Mouse (Mus musculus): Measurements from ENCODE around the gene Ctcf. TPM values are rescaled to one million over a fixed set of nuclear protein-coding genes. Genes with fewer than 3 reads are reported as not detected.
A peak's percentile ranks its signal among the peaks of the same experiment; 100 is the strongest.

Ctcf gene
- polyA plus RNA-seq, 2 experiments: 48.1 to 97.8 TPM

DNA sequence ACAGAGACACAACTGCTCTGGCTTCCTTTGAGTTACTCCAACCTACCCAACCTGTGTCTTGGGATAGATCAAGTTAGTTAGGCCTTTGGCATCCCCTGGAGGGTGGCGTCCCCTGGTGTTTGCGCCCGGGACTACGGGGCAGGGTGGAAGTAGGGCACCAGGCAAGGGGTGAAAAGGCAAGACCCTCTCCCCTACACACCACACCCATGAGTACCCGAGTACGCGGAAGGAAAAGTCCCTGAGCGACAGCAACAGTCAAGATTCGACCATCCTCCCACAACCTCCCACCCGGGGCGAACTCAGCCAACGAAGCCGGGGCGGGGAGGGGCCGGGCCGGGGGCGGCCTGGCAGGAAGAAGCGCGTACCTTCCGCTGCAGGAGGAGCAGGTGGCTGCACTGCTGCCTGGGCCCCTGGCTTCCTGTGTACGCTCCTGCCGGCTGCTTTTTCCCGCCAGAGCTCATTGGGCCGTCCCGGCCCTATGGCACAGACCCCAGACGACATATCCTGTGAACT lies 49.5 kb downstream of the Ctcf start, which contains the start of gene Carmil2:
TSS of gene Carmil2 (plus strand) at position 479 of the 513 bp plus-strand sequence.
- H3K27ac ChIP-seq (replicated peaks; ENCODE audit: low read depth, low read length): no peak within 1 kb of the TSS
- peak within 1 kb of the TSS; percentile 21; the same call in 1 of the 2 replicates for H3K9ac ChIP-seq (ENCODE audit: low read depth, low read length, severe bottlenecking)
- DNase-seq (ENCODE audit: low spot score) (no peak), ATAC-seq (ENCODE audit: low FRiP score, low read depth) (peak; percentile 36)
- peaks cover 36% of the 10 kb centered on the region for H3K36me3 ChIP-seq (ENCODE audit: control insufficient read depth, insufficient read depth, low read length)
- no peaks in the 10 kb centered on the region for H3K9me3 ChIP-seq (ENCODE audit: control insufficient read depth, low read length)
- peak within 1 kb of the TSS; percentile 40 for H3K4me2 ChIP-seq (replicated peaks; ENCODE audit: low read depth, low read length, severe bottlenecking)
- peak within 1 kb of the TSS; percentile 9 for H3K4me3 ChIP-seq (replicated peaks; ENCODE audit: low read length)
- H3K4me1 ChIP-seq (ENCODE audit: control insufficient read depth, insufficient read depth, low read length): peaks cover 5% of the 10 kb centered on the region; the same call in 1 of the 2 replicates
- no peaks in the 10 kb centered on the region for H3K27me3 ChIP-seq (ENCODE audit: control insufficient read depth, insufficient read depth, low read length)
- TF ChIP-seq POLR2A (IDR thresholded peaks at IDR 0.05; ENCODE audit: borderline replicate concordance, extremely low read depth, insufficient read depth, insufficient read length): no peak
- whole genome bisulfite sequencing: 5% methylated on average over 15 of the region's 26 CpGs

DNA sequence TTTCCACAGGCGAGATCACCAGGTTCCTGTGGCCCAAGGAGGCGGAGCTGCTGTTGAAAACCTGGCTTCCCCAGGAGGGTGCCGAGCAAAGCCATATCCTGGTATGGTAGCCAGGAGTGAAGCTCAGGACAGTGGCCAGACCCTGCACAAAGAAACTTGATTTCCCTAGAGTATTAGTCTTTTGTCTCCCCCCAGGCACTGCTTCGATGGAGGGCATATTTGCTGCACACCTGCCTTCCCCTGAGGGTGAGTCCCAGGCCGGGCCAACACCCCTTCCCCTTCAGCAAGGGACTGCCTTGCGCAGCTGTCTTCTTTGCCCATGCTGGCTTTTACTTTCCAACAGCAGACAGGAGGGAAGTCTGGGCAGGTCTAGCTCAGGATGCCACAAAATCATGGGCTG lies 50.2 kb downstream of the Ctcf start:
- Histone ChIP-seq H3K36me3 (ENCODE audit: control insufficient read depth, insufficient read depth, low read length) (peaks cover 29% of the 10 kb centered on the region), H3K27me3 (ENCODE audit: control insufficient read depth, insufficient read depth, low read length) (no peaks in the 10 kb centered on the region), H3K9ac (ENCODE audit: low read depth, low read length, severe bottlenecking) (no peak overlapping the region), H3K27ac (replicated peaks; ENCODE audit: low read depth, low read length) (no peak overlapping the region), H3K9me3 (ENCODE audit: control insufficient read depth, low read length) (no peaks in the 10 kb centered on the region), H3K4me2 (replicated peaks; ENCODE audit: low read depth, low read length, severe bottlenecking) (no peak overlapping the region), H3K4me3 (replicated peaks; ENCODE audit: low read length) (no peak overlapping the region), H3K4me1 (ENCODE audit: control insufficient read depth, insufficient read depth, low read length) (peaks cover 5% of the 10 kb centered on the region; the same call in 1 of the 2 replicates)
- no peak for ATAC-seq (ENCODE audit: low FRiP score, low read depth)
- 61% methylated on average over 6 of the region's 6 CpGs for WGBS
- TF ChIP-seq POLR2A (IDR thresholded peaks at IDR 0.05; ENCODE audit: borderline replicate concordance, extremely low read depth, insufficient read depth, insufficient read length): no peak
- no peak for DNase-seq (ENCODE audit: low spot score)

DNA sequence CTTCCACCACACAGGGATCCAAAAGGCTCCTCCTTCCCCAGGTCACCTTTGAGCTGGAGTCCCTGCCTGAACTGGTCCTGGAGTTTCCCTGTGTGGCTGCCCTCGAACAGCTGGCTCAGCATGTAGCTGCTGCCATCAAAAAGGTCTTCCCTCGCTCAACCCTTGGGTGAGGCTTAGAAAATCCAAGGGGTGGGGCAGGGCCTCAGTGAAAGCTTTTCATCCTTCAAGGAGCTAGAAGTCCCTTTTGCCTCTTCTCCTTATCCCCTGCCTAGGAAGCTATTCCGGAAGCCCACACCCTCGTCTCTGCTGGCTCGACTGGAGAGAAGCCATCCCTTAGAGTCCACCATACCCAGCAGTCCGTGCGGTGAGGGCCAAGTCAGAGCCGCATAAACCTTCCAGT lies 51.1 kb downstream of the Ctcf start:
- Histone ChIP-seq H3K4me3 (replicated peaks; ENCODE audit: low read length) (no peak overlapping the region), H3K9me3 (ENCODE audit: control insufficient read depth, low read length) (no peaks in the 10 kb centered on the region), H3K9ac (ENCODE audit: low read depth, low read length, severe bottlenecking) (no peak overlapping the region), H3K36me3 (ENCODE audit: control insufficient read depth, insufficient read depth, low read length) (peaks cover 20% of the 10 kb centered on the region), H3K4me1 (ENCODE audit: control insufficient read depth, insufficient read depth, low read length) (peaks cover 5% of the 10 kb centered on the region; the same call in 1 of the 2 replicates), H3K27ac (replicated peaks; ENCODE audit: low read depth, low read length) (no peak overlapping the region), H3K27me3 (ENCODE audit: control insufficient read depth, insufficient read depth, low read length) (no peaks in the 10 kb centered on the region), H3K4me2 (replicated peaks; ENCODE audit: low read depth, low read length, severe bottlenecking) (no peak overlapping the region)
- no peak for TF ChIP-seq POLR2A (IDR thresholded peaks at IDR 0.05; ENCODE audit: borderline replicate concordance, extremely low read depth, insufficient read depth, insufficient read length)
- no peak for ATAC-seq (ENCODE audit: low FRiP score, low read depth)
- DNase-seq (ENCODE audit: low spot score): no peak
- WGBS: 66% methylated on average over 8 of the region's 8 CpGs

DNA sequence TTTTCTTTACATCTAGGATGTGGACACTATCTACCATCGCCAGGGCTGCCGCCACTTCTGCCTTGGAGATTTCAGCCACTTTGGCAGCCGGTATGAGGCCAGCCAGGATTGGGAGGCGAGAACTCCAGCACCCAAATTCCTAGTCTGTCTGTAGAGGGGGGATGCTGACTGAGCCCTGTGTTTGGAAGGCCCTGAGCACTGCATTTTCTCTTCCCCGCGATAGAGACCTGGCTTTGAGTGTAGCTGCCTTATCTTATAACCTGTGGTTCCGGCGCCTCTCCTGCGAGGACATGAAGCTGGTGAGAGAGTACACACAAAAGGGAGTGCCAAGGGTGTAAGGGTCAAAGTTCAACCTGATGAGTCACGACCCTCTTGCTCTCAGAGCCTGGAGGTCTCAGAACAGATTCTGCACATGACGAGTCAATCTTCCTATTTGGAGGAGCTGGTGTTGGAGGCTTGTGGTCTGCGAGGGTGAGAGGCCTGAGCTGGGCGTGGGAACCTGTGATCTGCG lies 51.9 kb downstream of the Ctcf start:
- Histone ChIP-seq H3K27me3 (ENCODE audit: control insufficient read depth, insufficient read depth, low read length) (no peaks in the 10 kb centered on the region), H3K9ac (ENCODE audit: low read depth, low read length, severe bottlenecking) (no peak overlapping the region), H3K27ac (replicated peaks; ENCODE audit: low read depth, low read length) (no peak overlapping the region), H3K4me2 (replicated peaks; ENCODE audit: low read depth, low read length, severe bottlenecking) (no peak overlapping the region), H3K4me1 (ENCODE audit: control insufficient read depth, insufficient read depth, low read length) (peaks cover 5% of the 10 kb centered on the region; the same call in 1 of the 2 replicates), H3K9me3 (ENCODE audit: control insufficient read depth, low read length) (no peaks in the 10 kb centered on the region), H3K4me3 (replicated peaks; ENCODE audit: low read length) (no peak overlapping the region), H3K36me3 (ENCODE audit: control insufficient read depth, insufficient read depth, low read length) (peaks cover 12% of the 10 kb centered on the region)
- no peak for TF ChIP-seq POLR2A (IDR thresholded peaks at IDR 0.05; ENCODE audit: borderline replicate concordance, extremely low read depth, insufficient read depth, insufficient read length)
- ATAC-seq (ENCODE audit: low FRiP score, low read depth) (no peak), DNase-seq (ENCODE audit: low spot score) (no peak)
- WGBS: 74% methylated on average over 14 of the region's 14 CpGs

DNA sequence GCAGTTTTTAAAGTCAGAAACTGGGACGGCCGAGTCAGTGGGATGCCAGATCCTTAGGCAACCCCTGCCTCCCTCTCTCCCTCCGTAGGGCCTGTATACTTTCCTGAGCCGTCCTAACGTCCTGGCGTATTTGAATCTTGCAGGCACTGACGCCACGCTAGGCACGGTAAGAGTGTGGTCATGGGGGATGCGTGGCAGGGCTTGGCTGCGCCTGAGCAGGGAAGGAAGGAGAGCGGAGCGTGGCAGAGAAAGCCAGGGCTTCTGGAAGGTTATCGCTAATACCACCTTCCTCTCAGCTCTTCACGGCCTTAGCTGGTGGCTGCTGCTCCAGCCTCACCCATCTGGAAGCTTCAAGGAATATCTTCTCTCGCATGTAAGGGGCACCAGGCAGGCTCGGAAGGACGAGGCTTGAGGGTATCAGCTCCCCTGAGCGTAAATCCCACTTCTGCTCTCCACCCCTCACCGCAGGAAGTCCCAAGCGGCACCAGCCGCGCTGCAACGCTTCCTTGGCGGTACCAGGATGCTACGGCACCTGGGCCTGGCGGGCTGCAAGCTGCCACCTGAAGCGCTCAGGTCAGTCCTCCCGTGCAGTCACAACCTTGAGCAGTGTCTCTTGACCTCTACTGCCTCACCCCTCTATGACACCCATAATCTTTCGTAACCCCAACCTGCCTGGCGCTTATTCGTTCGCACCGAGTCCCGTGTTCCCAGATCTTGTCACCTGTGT lies 53.1 kb downstream of the Ctcf start:
- Histone ChIP-seq H3K36me3 (ENCODE audit: control insufficient read depth, insufficient read depth, low read length) (peaks cover under 1% of the 10 kb centered on the region), H3K9me3 (ENCODE audit: control insufficient read depth, low read length) (no peaks in the 10 kb centered on the region), H3K4me2 (replicated peaks; ENCODE audit: low read depth, low read length, severe bottlenecking) (no peak overlapping the region), H3K4me1 (ENCODE audit: control insufficient read depth, insufficient read depth, low read length) (peaks cover 13% of the 10 kb centered on the region), H3K4me3 (replicated peaks; ENCODE audit: low read length) (no peak overlapping the region), H3K9ac (ENCODE audit: low read depth, low read length, severe bottlenecking) (no peak overlapping the region), H3K27me3 (ENCODE audit: control insufficient read depth, insufficient read depth, low read length) (no peaks in the 10 kb centered on the region), H3K27ac (replicated peaks; ENCODE audit: low read depth, low read length) (no peak overlapping the region)
- 62% methylated on average over 35 of the region's 35 CpGs for WGBS
- ATAC-seq (ENCODE audit: low FRiP score, low read depth): no peak
- DNase-seq (ENCODE audit: low spot score): no peak
- no peak for TF ChIP-seq POLR2A (IDR thresholded peaks at IDR 0.05; ENCODE audit: borderline replicate concordance, extremely low read depth, insufficient read depth, insufficient read length)
